Mouse (Mus musculus) embryonic facial prominence, embryonic 13.5 days (tissue): ENCODE results near the gene 4933430I17Rik. TPM values are rescaled to one million over a fixed set of nuclear protein-coding genes. Genes with fewer than 3 reads are reported as not detected.

Source experiments
- ATAC-seq: fragments of 200-750 bp; cut with Nextera tagmentation; 2 replicates; pipeline ENCODE4 v1.8.0; 2017; ENCODE audit warnings: low read depth; ENCODE audit not compliant: insufficient number of reproducible peaks, insufficient read depth, low FRiP score, low TSS enrichment
- H3K27ac ChIP-seq: fragments of 300-500 bp; sonication (generic); 2 replicates; pipeline ENCODE4 v1.5.1; 2015; ENCODE audit warnings: moderate library complexity, mild to moderate bottlenecking, inconsistent platforms
- H3K27me3 ChIP-seq: fragments of 300-500 bp; sonication (generic); 2 replicates; pipeline ENCODE4 v1.6.1; 2015; ENCODE audit warnings: mild to moderate bottlenecking, inconsistent platforms
- H3K36me3 ChIP-seq: fragments of 300-500 bp; sonication (generic); 2 replicates; pipeline ENCODE4 v1.6.1; 2015; ENCODE audit warnings: mild to moderate bottlenecking, inconsistent platforms
- H3K4me1 ChIP-seq: fragments of 300-500 bp; sonication (generic); 2 replicates; pipeline ENCODE4 v1.6.1; 2015; ENCODE audit warnings: inconsistent platforms
- H3K4me2 ChIP-seq: fragments of 300-500 bp; sonication (generic); 2 replicates; pipeline ENCODE4 v1.6.1; 2015; ENCODE audit warnings: moderate library complexity, mild to moderate bottlenecking, inconsistent platforms
- H3K4me3 ChIP-seq: fragments of 300-500 bp; sonication (generic); 2 replicates; pipeline ENCODE4 v1.5.1; 2015; ENCODE audit warnings: mild to moderate bottlenecking, inconsistent platforms
- H3K9ac ChIP-seq: fragments of 300-500 bp; sonication (generic); 2 replicates; pipeline ENCODE4 v1.6.1; 2015; ENCODE audit warnings: mild to moderate bottlenecking, inconsistent platforms
- H3K9me3 ChIP-seq: fragments of 300-500 bp; sonication (generic); 2 replicates; pipeline ENCODE4 v1.6.1; 2016; ENCODE audit warnings: inconsistent platforms
- WGBS: fragments of 180-500 bp; shearing (Covaris S2); methylation state at CpG from one replicate; pipeline ENCODE4 v1.1.7; 2015; ENCODE audit warnings: mixed read lengths; 5-methylcytosine and 5-hydroxymethylcytosine counted together
- polyA plus RNA-seq: library from polyadenylated mRNA; unstranded; fragments of >200 nt; fragmentation: Nextera tagmentation; extraction: Ambion mirVana; gene quantifications from 2 replicates; pipeline ENCODE4 v1.2.1, GENCODE M21; 2015

Gene 4933430I17Rik
- polyA plus RNA-seq, 1 experiment from 2014 or later, result 0.49 TPM

DNA sequence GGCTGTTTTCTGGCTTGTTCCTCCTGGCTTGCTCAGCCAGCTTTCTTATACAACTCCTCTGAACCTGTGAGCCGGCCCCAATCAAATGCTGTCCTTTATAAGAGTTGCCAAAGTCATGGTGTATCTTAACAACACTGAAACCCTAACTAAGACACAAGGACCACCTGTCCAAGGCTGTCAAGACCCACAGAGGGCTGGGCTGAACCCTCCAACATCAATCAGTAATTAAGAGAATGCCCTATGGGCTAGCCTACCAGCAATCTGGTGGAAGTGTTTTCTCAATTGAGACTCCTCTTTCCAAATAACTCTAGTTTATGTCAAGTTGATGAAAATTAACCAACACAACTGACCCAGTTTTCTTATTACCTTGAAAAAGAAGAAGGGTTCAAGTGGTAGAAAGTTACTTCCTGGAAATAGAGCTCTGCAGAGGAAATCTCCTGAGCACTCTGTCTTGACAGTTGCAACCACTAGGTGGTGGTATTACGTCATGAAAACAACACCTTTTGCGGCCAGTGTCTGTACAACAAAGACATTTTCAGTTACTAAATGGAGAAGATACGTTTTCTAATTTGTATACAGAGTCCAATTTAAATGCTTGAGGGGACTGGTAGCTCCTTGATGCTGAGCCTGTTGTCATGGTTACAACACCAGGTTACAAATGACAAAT lies 35.9 kb downstream of the 4933430I17Rik start:
- ATAC-seq, result no peak
- Histone ChIP-seq H3K4me2 (no peak overlapping the region), H3K9ac (no peak overlapping the region), H3K27me3 (peaks cover 3% of the 10 kb centered on the region; the same call in 1 of the 2 replicates), H3K9me3 (no peaks in the 10 kb centered on the region), H3K27ac (no peak overlapping the region), H3K4me3 (no peak overlapping the region), H3K36me3 (no peaks in the 10 kb centered on the region), H3K4me1 (0 out of 2 replicates have a peak, but pooled peaks cover 3% of the 10 kb centered on the region)
- WGBS, result 23% methylated on average over 4 of the region's 4 CpGs

DNA sequence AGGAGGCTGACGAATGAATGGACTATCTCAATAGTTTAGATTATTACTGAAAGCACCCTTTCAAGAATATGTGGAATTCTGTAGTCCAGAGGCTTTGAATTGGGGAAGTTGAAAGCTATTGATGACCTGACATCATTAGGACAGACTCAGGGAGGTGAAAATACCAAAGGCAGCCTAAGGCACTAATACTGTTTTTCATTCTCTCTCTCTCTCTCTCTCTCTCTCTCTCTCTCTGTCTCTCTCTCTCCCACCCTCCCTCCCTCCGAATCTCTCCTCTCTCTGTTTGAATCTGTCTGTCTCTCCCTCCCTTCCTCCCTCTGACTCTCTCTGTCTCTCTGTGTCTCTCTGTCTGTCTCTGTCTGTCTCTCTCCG lies 36.4 kb downstream of the 4933430I17Rik start:
- Histone ChIP-seq H3K4me1 (0 out of 2 replicates have a peak, but pooled peaks cover 3% of the 10 kb centered on the region), H3K4me3 (no peak overlapping the region), H3K27me3 (peaks cover 3% of the 10 kb centered on the region; the same call in 1 of the 2 replicates), H3K4me2 (no peak overlapping the region), H3K9me3 (no peaks in the 10 kb centered on the region), H3K9ac (no peak overlapping the region), H3K27ac (no peak overlapping the region), H3K36me3 (no peaks in the 10 kb centered on the region)
- WGBS, result 51% methylated on average over 3 of the region's 3 CpGs
- no peak for ATAC-seq

DNA sequence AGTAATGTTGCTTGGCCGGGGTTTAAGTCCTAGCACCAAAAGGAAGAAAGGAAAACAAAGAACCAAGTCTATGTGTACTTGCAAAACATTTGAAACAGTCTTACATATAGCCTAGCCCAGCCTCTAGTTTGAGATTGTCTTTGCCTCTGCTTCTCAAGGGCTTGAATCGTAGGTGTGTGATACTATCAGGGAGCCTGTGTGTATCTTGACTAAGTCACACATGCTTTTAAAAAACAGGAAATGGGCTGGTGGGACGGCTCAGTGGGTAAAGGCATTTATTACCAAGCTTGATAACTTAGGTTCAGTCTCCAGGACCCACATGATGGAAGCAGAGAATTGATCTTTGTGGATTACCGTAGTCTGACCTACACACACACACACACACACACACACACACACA lies 36.8 kb downstream of the 4933430I17Rik start:
- H3K9me3 ChIP-seq, result no peaks in the 10 kb centered on the region
- ATAC-seq, result no peak
- H3K27me3 ChIP-seq, result peaks cover 3% of the 10 kb centered on the region; the same call in 1 of the 2 replicates
- H3K4me3 ChIP-seq, result no peak overlapping the region
- H3K4me2 ChIP-seq, result no peak overlapping the region
- no peak overlapping the region for H3K9ac ChIP-seq
- no peak overlapping the region for H3K27ac ChIP-seq
- H3K4me1 ChIP-seq, result 0 out of 2 replicates have a peak, but pooled peaks cover 3% of the 10 kb centered on the region
- H3K36me3 ChIP-seq, result no peaks in the 10 kb centered on the region
- WGBS, result 70% methylated on average over 4 of the region's 4 CpGs

DNA sequence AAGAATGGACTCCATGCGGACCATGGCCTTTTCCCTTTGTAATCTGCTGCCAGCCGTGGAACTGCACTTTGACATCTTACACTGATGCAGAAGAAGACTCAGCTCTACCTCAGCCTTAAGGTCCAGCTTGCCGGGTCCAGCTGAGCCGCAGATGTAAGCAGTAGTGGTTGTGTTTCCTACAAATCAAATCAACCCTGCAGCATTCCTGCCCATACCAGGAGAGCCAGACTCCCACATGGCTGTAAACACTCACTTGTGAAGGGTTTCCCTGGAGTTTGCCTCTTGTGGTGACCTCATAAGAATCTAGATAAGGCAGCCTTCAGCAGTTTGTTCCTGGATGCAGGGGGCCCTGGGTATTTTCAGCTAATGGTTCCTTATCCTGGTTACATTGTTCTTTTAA lies 41.4 kb downstream of the 4933430I17Rik start:
- Histone ChIP-seq H3K4me1 (0 out of 2 replicates have a peak, but pooled peaks cover 3% of the 10 kb centered on the region), H3K27me3 (no peaks in the 10 kb centered on the region), H3K9ac (no peak overlapping the region), H3K4me3 (no peak overlapping the region), H3K27ac (no peak overlapping the region), H3K36me3 (no peaks in the 10 kb centered on the region), H3K9me3 (no peaks in the 10 kb centered on the region), H3K4me2 (no peak overlapping the region)
- no peak for ATAC-seq
- WGBS, result 82% methylated on average over 4 of the region's 4 CpGs

DNA sequence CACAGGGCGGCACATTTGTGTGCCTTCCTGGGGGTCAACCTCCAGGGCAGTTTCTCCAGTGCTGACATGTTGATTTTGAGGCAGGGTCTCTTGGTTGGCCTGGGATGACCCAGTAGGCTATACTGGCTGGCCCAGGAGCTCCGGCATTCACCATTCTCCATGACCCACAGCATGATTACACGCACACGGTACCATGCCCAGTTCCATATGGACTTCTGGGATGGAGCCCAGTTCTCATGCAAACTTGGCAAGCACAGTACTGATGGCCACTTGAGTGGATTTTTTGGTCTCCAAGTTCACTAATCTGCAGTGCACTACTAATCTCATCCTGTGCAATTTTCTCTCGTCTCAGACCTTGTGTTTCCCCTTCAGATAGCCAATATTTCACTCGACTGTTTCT lies 42.5 kb downstream of the 4933430I17Rik start:
- WGBS, result 85% methylated on average over 6 of the region's 6 CpGs
- no peak overlapping the region for H3K9ac ChIP-seq
- no peaks in the 10 kb centered on the region for H3K36me3 ChIP-seq
- H3K4me2 ChIP-seq, result no peak overlapping the region
- no peak overlapping the region for H3K4me3 ChIP-seq
- no peak overlapping the region for H3K27ac ChIP-seq
- no peaks in the 10 kb centered on the region for H3K27me3 ChIP-seq
- no peaks in the 10 kb centered on the region for H3K9me3 ChIP-seq
- 0 out of 2 replicates have a peak, but pooled peaks cover 3% of the 10 kb centered on the region for H3K4me1 ChIP-seq
- no peak for ATAC-seq

DNA sequence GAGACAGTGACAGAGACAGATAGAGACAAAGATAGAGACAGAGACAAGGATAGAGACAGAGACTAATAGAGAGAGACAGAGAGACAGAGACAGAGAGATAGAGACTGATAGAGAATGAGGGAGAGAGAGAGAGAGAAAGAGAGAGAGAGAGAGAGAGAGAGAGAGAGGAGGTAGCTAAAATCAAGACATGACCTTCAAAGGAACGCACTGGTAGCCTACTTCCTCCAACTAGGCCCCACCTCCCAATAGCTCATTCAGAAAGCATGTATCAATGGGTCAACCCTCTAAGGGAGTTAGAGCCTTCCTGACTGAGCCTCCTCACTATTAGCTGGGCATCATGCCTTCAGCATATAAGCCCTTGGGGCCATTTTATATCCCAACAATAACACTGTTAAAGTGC lies 43.2 kb downstream of the 4933430I17Rik start:
- H3K27ac ChIP-seq, result no peak overlapping the region
- H3K9me3 ChIP-seq, result no peaks in the 10 kb centered on the region
- no peak for ATAC-seq
- H3K36me3 ChIP-seq, result no peaks in the 10 kb centered on the region
- WGBS, result 89% methylated on average over 1 of the region's 1 CpGs
- H3K4me3 ChIP-seq, result no peak overlapping the region
- no peak overlapping the region for H3K4me2 ChIP-seq
- H3K27me3 ChIP-seq, result no peaks in the 10 kb centered on the region
- H3K9ac ChIP-seq, result no peak overlapping the region
- no peaks in the 10 kb centered on the region for H3K4me1 ChIP-seq

DNA sequence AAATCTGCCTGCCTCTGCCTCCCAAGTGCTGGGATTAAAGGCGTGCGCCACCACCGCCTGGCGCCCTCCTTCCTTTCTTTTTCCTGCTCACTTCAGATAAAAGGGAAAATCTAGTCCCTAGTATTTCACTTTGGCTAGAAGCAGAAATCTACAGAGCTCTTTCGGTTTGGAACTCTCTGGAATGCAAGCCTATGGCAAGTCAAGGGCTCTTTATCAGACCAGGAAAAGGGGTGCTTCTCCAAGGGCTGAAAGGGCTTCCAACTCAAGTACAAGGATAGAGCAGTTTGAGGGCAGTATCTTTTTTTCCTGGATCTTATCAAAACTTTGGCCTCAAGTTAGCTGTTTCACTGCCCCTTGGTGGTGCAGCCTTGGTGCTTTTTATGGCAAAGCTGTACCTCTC lies 44.4 kb downstream of the 4933430I17Rik start:
- H3K9ac ChIP-seq, result no peak overlapping the region
- H3K4me2 ChIP-seq, result no peak overlapping the region
- no peaks in the 10 kb centered on the region for H3K4me1 ChIP-seq
- H3K9me3 ChIP-seq, result no peaks in the 10 kb centered on the region
- H3K4me3 ChIP-seq, result no peak overlapping the region
- WGBS, result 93% methylated on average over 5 of the region's 5 CpGs
- H3K36me3 ChIP-seq, result no peaks in the 10 kb centered on the region
- no peak overlapping the region for H3K27ac ChIP-seq
- H3K27me3 ChIP-seq, result no peaks in the 10 kb centered on the region
- ATAC-seq, result no peak

DNA sequence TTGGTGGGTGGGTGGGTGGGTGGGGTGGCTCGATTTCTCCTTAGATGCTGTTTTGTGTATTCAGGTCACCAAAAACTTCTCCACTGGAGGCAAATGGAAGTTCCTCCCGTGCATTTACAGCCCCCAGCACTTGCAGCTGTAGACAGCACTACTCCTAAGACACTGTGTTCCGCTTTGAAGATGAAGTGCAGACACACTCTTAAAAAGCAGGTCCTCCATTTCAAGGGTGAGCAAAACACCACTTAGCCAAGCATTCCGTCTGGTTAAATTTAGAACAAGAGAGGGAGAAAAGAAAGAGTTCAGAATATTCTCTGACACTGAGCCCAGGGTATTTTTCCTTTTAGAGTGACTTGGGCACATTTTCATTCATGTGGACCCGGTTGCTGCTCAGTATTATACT lies 44.9 kb downstream of the 4933430I17Rik start:
- WGBS, result 55% methylated on average over 5 of the region's 5 CpGs

DNA sequence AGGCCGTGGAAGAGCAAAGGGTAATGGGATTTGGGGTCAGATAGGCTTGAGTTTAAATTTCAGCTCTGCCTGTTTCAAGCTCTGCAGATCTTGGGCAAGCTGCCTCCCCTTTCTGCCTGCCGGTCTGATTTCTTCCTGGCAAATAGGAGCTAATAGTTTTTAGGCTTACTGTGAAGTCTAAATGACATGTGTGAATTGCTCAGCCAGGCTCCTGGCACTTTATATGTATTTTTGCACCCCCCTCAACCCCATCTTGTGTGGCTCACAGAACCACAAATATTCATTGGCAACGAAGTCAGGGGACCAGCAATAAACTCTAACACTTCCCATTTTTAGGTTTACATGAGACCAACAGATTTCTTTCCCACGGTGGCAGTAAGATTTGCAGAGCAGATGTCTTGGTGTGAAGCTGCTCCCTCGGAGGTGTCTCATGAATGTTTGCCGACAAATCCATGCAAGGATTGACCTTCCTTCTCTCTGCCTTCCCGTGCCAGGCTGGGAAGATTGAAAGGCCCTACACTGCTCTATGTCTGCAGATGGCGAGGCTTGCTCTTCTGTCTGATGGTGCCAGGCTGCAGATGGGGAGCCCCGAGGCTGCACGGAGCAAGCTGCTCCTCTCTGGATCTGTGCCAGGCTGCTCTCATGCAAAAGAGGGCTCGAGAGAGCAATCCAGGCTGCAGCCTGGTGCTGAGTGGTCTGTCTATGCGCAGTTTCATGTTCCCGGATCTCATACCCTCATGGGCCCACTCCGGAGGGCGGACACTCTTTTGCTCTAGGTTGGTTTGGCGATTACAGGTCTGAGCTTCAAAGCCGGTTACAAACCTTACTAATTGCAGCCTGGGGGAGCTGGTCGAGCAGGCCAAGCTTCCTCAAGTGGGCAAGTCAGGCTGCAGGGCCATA lies 57.4 kb downstream of the 4933430I17Rik start:
- ATAC-seq, result peak; percentile 28; the same call in 1 of the 2 replicates

More for the DNA sequence above, 44.9 kb downstream of the 4933430I17Rik start:
- no peak overlapping the region for H3K4me3 ChIP-seq
- no peak for ATAC-seq
- no peak overlapping the region for H3K4me2 ChIP-seq
- no peak overlapping the region for H3K27ac ChIP-seq
- H3K27me3 ChIP-seq, result no peaks in the 10 kb centered on the region
- H3K36me3 ChIP-seq, result no peaks in the 10 kb centered on the region
- no peaks in the 10 kb centered on the region for H3K4me1 ChIP-seq
- H3K9ac ChIP-seq, result no peak overlapping the region
- H3K9me3 ChIP-seq, result no peaks in the 10 kb centered on the region

DNA sequence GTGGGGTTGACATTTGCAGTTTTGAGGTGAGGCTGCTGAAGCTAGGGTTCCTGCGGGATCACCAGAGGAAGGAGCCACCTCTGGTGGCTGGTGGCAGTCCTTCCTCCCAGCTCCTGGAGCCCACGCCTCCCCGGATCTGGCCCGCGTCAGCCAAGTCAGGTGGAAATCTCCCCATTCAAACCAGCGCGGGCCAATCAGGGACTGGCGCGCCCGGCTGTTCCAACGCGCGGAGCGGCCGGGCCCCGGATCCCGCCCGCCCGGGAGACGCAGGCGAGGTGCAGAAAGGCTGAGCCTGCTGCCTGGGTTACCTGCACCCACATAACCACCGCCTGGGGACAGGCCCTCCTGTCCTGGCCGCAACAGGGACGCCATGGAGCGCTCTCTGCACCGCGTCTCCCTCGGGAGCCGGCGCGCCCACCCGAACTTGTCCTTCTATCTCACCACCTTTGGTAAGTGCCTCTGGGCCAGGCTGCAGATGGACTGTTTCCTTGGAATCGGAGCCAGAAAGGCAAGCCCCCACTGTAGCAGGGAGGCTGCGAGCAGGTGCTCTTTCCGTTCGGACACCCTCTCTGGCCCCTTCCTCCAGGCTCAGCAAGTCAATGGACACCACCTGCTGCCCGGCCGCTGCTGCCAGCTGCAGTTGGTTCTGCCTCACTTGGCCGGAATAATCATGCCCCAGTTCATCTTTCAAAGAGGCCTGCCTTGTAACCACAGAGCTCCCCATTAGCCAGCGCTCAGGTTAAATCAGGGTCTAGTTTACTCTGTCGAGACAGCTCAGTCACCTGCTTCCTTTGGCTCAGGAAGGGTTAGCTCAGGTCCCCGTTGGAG lies 58.3 kb downstream of the 4933430I17Rik start:
- peak overlapping the region; percentile 63 for H3K9ac ChIP-seq
- 3% methylated on average over 42 of the region's 42 CpGs for WGBS
- peak; percentile 73 for ATAC-seq

More for the DNA sequence above, 57.4 kb downstream of the 4933430I17Rik start:
- H3K27me3 ChIP-seq, result peaks cover 40% of the 10 kb centered on the region
- peak overlapping the region; percentile 78 for H3K4me2 ChIP-seq
- H3K27ac ChIP-seq, result peak overlapping the region; percentile 39; the same call in 1 of the 2 replicates
- H3K4me1 ChIP-seq, result peaks cover 19% of the 10 kb centered on the region
- H3K9ac ChIP-seq, result peak overlapping the region; percentile 63
- no peaks in the 10 kb centered on the region for H3K36me3 ChIP-seq
- no peaks in the 10 kb centered on the region for H3K9me3 ChIP-seq
- WGBS, result 19% methylated on average over 18 of the region's 18 CpGs
- peak overlapping the region; percentile 46 for H3K4me3 ChIP-seq

DNA sequence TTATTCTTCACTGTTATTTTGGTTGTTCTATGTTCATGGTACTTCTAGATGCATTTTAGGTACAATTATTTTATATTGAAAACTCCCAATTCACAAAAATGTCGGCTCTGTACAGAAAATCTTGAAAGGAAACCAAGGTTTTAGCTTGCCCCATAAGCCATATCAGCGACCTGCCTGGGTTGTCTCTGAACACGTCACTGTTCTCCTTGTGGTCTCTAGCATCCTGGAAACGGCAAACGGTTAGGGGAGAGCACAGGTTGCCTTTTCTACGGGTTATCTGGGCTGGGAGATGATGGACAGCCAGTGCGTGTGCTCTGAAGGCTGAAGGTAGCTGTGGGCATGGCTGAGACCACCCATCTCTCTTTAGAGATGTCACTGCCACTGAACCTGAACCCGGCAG lies 61.9 kb downstream of the 4933430I17Rik start:
- no peak for ATAC-seq
- WGBS, result 87% methylated on average over 8 of the region's 8 CpGs
- no peak overlapping the region for H3K27ac ChIP-seq

More for the DNA sequence above, 58.3 kb downstream of the 4933430I17Rik start:
- 0 out of 2 replicates have a peak overlapping the region, but pooled peaks have one; percentile 39 for H3K27ac ChIP-seq
- H3K4me3 ChIP-seq, result peak overlapping the region; percentile 46
- H3K36me3 ChIP-seq, result no peaks in the 10 kb centered on the region
- H3K4me1 ChIP-seq, result peaks cover 19% of the 10 kb centered on the region
- H3K4me2 ChIP-seq, result peak overlapping the region; percentile 78
- H3K9me3 ChIP-seq, result no peaks in the 10 kb centered on the region
- H3K27me3 ChIP-seq, result peaks cover 40% of the 10 kb centered on the region

More for the DNA sequence above, 61.9 kb downstream of the 4933430I17Rik start:
- H3K4me1 ChIP-seq, result peaks cover 26% of the 10 kb centered on the region
- no peaks in the 10 kb centered on the region for H3K9me3 ChIP-seq
- H3K36me3 ChIP-seq, result no peaks in the 10 kb centered on the region
- H3K27me3 ChIP-seq, result peaks cover 33% of the 10 kb centered on the region
- no peak overlapping the region for H3K4me2 ChIP-seq
- no peak overlapping the region for H3K9ac ChIP-seq
- no peak overlapping the region for H3K4me3 ChIP-seq
